12 mouse cellular contexts compared by ENCODE assay signal in the genomic region with DNA sequence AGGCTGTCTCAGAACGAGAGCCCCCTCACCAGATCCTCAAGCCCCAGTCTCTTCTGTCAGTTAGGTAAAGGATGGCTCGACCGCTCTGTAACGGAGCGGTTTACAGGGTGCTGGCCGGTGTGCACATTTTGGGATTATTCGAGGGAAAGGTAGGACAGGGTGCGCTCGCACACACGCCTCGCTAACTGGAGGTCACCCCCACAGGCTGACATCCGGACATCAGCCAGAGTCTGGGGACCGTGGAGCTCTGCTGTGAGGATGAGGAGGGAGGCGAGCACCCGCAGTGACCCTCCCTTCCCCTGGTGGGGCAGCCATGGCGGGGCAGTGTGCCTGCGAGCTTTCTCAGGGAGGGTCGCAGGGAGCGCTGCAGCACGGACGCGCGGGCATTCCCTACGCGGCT. TPM values are rescaled to one million over a fixed set of nuclear protein-coding genes. Genes with fewer than 3 reads are reported as not detected.
DNase-seq lines count a peak whose midpoint lies in the region; ATAC-seq and TF ChIP-seq lines count a peak whose summit lies in the region.
"Not testable (repeated sequence)": the region's sequence is repeated elsewhere in the genome, so short reads cannot be mapped to it uniquely, and the experiment has no call there.
"Had no signal": no experiment of that assay in that cellular context is flagged by ENCODE, and none has a peak within 500 bp of the region (broad histone marks: within the 10 kb centered on the region; RNA-seq: fewer than 3 reads in every experiment).

No protein-coding gene starts in this region.

- intact Hi-C loops in heart, postnatal 10 days (cut with DNase I), result not testable (repeated sequence)

- H3K9ac ChIP-seq in liver, postnatal 0 days (replicated peaks), result not testable (repeated sequence)

- H3K27ac ChIP-seq in liver, postnatal 0 days (ENCODE audit: low read depth), result not testable (repeated sequence)

- no CpG with 5 or more reads among the region's 25 CpGs for WGBS in liver, postnatal 0 days (ENCODE audit: insufficient replicate concordance)

- TF ChIP-seq EP300 in liver, postnatal 0 days (IDR thresholded peaks at IDR 0.05; ENCODE audit: low read depth), result not testable (repeated sequence)

- H3K4me1 ChIP-seq in liver, postnatal 0 days (ENCODE audit: insufficient read depth), result not testable (repeated sequence)

- not testable (repeated sequence) for H3K27me3 ChIP-seq in liver, postnatal 0 days (ENCODE audit: insufficient read depth, low read length)

- not testable (repeated sequence) for H3K9me3 ChIP-seq in liver, postnatal 0 days (ENCODE audit: low read length)

- TF ChIP-seq CTCF in liver, postnatal 0 days (IDR thresholded peaks at IDR 0.05; ENCODE audit: low read depth), result not testable (repeated sequence)

- peak; percentile 0 for DNase-seq in CD8-positive naive resting alpha-beta T cell, adult 2 months (ENCODE audit: low read depth in 2 of 2, low spot score in 2 of 2)
- DNase-seq in cerebellum, adult 11 months, result peak; percentile 4
- peak; percentile 20 to 27 for DNase-seq in heart, postnatal 10 days
- peak; percentile 3 to 38 for DNase-seq in kidney, postnatal 25 days
- DNase-seq in liver, postnatal 0 days, result peak; percentile 0
- peak; percentile 5 to 6 for DNase-seq in thymus, adult 18-20 months

- not testable (repeated sequence) for H3K36me3 ChIP-seq in liver, postnatal 0 days (replicated peaks; ENCODE audit: insufficient read depth, low read length)

- ATAC-seq in erythroid progenitor cell, adult 5-6 weeks (replicated peaks; ENCODE audit: low FRiP score, poor library complexity, severe bottlenecking), result peak; percentile 61
- ATAC-seq in liver, postnatal 0 days, result not testable (repeated sequence)
- ATAC-seq in neutrophil, adult 5-6 weeks (ENCODE audit: extremely low read depth, insufficient number of reproducible peaks, low FRiP score, poor library complexity, severe bottlenecking), result 0 out of 2 replicates have a peak, but pooled peaks have one; percentile 19

- not testable (repeated sequence) for H3K4me2 ChIP-seq in liver, postnatal 0 days (ENCODE audit: low read depth, low read length)

- not testable (repeated sequence) for H3K4me3 ChIP-seq in liver, postnatal 0 days (ENCODE audit: low read depth, low read length)

RNA-seq across cellular contexts. Expression of gene Gm21900, which starts 27.4 kb away (rescaled TPM):
- not detected in 2 replicates for total RNA-seq in erythroid progenitor cell, adult 5-6 weeks (2015; ENCODE audit: low replicate concordance)
- total RNA-seq in erythroid progenitor cell, adult 5-6 weeks (2017; ENCODE audit: low replicate concordance), result not detected in 2 replicates
- not detected for total RNA-seq in heart, postnatal 10 days (2021)
- polyA plus RNA-seq in liver, postnatal 0 days (2015; fragmentation: Nextera tagmentation; extraction: Ambion mirVana), result not detected in 2 replicates
- total RNA-seq in neutrophil, adult 5-6 weeks (2017), result not detected in 2 replicates
- total RNA-seq: liver, adult 2 months had no signal
- polyA plus RNA-seq: heart, embryonic 16.5 days; intestine, embryonic 14.5 days; liver, adult 2 months; myocyte had no signal
